Mouse (Mus musculus): ENCODE measurements at regions not wholly inside any gene's neighbourhood (a gene's known extent, or its start where the extent isn't known, plus 50 kb on each side); places are given as distances from the start of the nearest gene placed in this dataset.

- Histone ChIP-seq H3K9ac (replicated peaks; ENCODE audit: low read depth) (no peak overlapping the region), H3K36me3 (ENCODE audit: insufficient read depth, low read length) (no peaks in the 10 kb centered on the region), H3K4me2 (replicated peaks; ENCODE audit: low read depth, low read length) (no peak overlapping the region), H3K27me3 (replicated peaks; ENCODE audit: insufficient read depth, low read length) (no peaks in the 10 kb centered on the region), H3K9me3 (ENCODE audit: low read length) (no peaks in the 10 kb centered on the region), H3K27ac (ENCODE audit: low read length) (no peak overlapping the region), H3K4me3 (ENCODE audit: low read depth, low read length) (no peak overlapping the region), H3K4me1 (ENCODE audit: insufficient read depth, low read depth, low read length) (no peaks in the 10 kb centered on the region)
- ATAC-seq (no peak), DNase-seq (ENCODE audit: low spot score) (no peak)
- TF ChIP-seq CTCF (IDR thresholded peaks at IDR 0.05) (no peak), EP300 (IDR thresholded peaks at IDR 0.05) (no peak)
- 77% methylated on average over 3 of the region's 3 CpGs for WGBS
These were observed 57.2 kb upstream of the Hypm start for GRCm38 (mm10) chrX:9789542-9789941.
